Mouse (Mus musculus) liver, embryonic 14.5 days (tissue): ENCODE data around the gene Exosc9.

Experiments used
- CTCF ChIP-seq: IDR thresholded peaks from 2 replicates; pipeline ENCODE4 v1.5.1; 2016; ENCODE audit warnings: antibody characterized with exemption, low read depth, control low read depth
- EP300 ChIP-seq: IDR thresholded peaks from 2 replicates; pipeline ENCODE4 v1.6.1; 2016; ENCODE audit warnings: antibody characterized with exemption, low read depth

DNA sequence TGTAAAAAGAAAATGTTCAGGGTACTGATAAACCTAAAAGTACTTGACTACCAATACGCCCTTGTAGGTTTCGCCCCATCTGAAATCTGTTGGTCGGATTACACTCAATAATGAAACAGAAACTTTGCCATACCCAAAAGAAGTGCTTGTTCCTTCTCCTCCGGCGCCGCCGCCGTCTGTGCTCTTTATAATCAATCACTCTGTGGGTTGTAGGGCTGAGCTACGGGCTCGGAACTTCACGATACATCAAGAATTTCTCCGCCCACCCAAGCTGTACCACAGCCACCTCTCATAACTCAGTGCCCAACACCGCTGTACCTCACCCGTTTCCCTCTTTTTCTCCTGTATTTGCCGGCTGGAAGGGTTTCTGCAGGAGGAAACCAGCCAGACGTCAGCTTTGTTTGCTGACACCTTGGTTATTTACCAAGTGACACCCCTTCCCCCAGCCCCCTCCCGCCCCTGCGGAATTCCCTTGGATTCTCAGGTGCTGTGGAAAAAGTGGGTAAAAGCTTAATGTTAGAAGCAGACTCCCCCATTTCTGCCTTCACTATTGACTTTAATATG lies 20.3 kb upstream of the Exosc9 start:
- TF ChIP-seq EP300, result no peak
- no peak for TF ChIP-seq CTCF
